Mouse (Mus musculus) adrenal gland, adult (tissue): Measurements from ENCODE around the gene Nkapd1.
A peak's percentile ranks its signal among the peaks of the same experiment; 100 is the strongest.

Experiments
- DNase-seq, 2 experiments: peaks; one replicate each; pipeline ENCODE4 v3.0.0; 2022 to 2023; ENCODE audit warnings: low spot score in 1 of 2; ENCODE audit not compliant: inconsistent age in 2 of 2

Gene Nkapd1

DNA sequence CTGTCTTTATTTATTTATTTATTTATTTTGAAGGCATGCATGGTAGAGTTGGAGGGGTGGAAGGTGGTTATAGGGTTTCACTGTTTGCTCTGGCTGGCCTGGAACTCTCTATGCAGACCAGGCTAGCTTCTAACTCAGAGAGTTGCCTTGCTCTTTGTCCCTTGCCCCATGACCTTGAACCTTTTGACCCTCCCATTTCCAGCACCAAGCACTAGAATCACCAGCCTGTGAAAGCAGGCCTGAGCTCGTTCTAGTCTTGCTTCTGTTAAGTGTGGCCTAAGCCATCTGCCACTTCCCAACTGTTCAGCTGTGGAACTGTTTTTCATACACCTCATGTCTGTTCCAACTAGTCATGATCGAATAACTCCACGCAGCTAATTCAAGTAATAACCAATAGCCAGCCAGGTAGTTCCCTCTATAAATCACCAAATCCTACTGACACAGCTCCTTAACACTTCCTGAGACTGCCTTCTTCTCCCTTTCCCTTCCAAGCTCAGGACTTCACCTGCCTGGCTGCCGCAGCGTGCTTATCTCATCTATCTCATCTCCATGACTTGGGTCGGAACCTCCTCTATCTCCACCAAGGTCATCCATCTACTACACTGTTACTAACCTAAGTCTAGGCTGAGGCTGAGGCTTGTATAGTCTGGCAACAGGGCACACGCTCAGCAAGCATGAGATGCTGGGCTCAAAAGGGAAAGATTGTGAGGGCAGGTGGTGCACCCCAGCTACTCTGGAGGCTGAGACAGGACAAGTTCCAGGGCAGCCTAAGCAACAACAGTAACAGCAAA lies 15.0 kb downstream of the Nkapd1 start:
- peak in 1 of 2 experiments; percentile 51 for DNase-seq

DNA sequence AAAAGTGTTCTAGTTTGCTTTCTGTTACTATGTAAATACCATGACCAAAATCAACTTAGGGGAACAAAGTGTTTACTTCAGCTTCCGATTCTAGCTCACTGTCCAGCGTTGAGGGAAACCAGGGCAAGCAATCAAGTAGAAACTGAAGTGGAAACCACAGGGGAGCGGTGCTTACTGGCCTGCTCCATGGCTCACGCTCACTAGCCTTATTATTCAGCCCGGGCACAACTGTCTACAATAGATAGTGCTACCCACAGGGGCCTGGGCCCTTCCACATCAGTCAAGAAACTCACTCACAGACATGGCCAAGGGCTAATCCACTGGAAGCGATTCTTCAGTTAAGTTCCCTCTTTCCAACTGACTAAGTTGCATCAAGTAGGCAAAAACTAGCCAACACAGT lies 15.7 kb downstream of the Nkapd1 start:
- no peak for DNase-seq

- no peak for DNase-seq
These were observed 20.3 kb downstream of the Nkapd1 start for GRCm38 (mm10) chr9:50596973-50597372.

- no peak for DNase-seq
These were observed 22.4 kb downstream of the Nkapd1 start for GRCm38 (mm10) chr9:50594794-50595417.

DNA sequence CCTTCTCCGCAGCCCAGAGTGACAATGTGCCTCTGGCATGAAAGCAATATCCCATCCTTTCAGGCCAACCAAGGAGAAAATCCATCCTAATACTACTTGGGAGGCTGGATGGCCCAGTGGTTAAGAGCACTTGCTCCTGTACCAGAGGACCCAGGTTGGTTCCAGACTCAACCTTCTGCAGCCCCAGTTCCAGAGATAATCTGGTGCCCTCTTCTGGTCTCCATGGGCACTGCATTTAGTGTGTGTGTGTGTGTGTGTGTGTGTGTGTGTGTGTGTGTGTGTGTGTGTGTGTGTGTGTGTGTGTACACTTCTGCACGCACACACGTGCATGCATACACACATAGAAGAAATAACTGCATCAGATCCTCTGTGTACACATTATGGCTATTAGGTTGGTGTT lies 23.7 kb downstream of the Nkapd1 start:
- DNase-seq: peak in 1 of 2 experiments; percentile 63

DNA sequence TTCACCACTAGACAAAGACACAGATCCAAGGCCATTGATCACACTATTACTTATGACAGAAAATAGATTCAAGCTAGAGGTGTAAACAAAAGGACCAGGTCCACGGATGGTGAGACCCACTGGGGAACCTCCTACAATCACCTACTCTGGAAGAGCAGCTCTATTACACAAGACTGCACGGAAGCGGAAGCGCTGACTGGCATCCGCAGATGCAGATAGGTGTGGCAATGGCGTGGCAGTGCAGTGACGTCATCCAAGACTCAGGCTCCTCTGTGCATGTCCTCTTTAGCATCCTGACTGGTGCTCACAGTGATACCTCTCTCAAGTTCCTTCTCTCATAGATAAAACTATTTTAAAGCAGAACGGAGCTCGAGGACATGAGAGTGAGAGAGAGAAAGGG lies 24.3 kb downstream of the Nkapd1 start:
- DNase-seq: no peak

DNA sequence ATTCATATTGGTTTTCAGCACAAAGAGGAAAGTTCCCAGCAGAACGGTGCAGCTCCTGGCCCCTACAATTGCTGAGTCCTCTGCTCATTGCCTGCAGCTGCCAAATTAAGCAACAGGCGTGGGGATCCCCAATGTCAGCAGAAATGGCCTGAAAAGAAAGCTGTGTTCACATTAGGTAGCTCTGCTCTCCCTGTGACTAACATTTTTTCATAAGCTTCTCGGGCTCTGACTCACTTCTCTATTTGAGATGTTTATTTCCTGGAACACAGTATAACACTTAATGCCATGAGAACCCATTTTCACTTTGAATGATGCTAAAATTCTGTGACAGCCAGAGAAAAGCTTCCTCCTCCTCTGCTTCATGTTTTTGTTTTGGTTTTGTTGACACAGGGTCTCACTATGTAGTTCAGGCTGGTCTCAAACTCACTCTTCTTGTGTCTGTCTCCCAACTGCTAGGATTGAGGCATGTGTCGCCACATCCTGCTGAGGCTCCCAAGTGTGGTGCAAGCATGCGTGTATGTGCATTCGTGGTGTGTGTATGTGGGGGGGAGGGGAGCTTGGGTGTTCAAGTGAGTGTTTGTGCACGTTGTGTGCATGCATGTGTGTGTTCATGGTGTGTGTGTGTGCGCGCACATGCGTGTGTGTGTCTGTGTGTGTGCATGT lies 26.3 kb downstream of the Nkapd1 start:
- DNase-seq: peak; percentile 28 to 54

DNA sequence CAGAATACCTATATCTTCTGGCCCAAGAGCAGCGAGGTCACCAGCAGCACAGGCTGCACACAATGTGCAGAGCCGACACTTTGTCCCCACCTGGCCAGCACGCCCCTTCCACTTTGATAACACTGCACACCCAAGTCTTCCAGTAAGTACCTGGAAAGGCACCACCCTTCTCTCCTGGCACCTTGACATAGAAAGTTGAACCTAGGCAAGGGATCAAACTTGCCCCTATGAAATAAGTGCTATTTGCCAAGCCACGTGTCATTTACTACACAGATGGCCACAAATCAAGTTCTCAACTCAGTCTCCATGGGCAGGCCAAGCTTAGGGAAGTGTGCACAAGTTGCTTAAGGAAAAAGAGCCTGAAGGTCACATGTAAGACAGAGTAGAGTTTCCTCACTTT lies 30.3 kb downstream of the Nkapd1 start:
- DNase-seq: no peak

GRCm38 (mm10) chr9:50585145-50585818 lies 32.0 kb downstream of the Nkapd1 start:
- DNase-seq: no peak

- DNase-seq: no peak
These were observed 36.9 kb downstream of the Nkapd1 start for GRCm38 (mm10) chr9:50580370-50580769.

GRCm38 (mm10) chr9:50569599-50570525 lies 47.4 kb downstream of the Nkapd1 start:
- peak in 1 of 2 experiments; percentile 29 for DNase-seq

- no peak for DNase-seq
These were observed 49.4 kb downstream of the Nkapd1 start for GRCm38 (mm10) chr9:50567881-50568280.

GRCm38 (mm10) chr9:50567372-50567771 lies 49.9 kb downstream of the Nkapd1 start:
- DNase-seq: no peak

DNA sequence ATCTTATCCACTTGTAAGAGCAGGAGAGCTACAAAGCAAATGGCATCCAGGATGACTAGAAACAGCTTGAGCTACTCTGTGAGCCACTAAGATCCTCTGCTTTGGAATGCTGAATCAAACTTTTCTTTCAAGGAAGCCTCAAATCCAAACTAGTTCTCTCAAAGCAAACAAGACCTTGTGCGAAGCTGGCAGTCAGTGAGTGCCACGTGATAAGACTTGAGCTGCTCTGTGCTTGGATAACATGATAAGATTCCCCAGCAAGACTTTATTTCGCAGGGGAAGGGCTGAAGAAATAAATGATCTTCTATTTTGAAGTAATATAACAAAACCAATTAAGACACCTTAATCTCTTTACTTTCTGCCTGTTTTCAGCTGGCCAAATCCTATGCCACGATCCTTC lies 51.3 kb downstream of the Nkapd1 start:
- DNase-seq: no peak

- no peak for DNase-seq
These were observed 52.1 kb downstream of the Nkapd1 start for GRCm38 (mm10) chr9:50565173-50565572.

DNA sequence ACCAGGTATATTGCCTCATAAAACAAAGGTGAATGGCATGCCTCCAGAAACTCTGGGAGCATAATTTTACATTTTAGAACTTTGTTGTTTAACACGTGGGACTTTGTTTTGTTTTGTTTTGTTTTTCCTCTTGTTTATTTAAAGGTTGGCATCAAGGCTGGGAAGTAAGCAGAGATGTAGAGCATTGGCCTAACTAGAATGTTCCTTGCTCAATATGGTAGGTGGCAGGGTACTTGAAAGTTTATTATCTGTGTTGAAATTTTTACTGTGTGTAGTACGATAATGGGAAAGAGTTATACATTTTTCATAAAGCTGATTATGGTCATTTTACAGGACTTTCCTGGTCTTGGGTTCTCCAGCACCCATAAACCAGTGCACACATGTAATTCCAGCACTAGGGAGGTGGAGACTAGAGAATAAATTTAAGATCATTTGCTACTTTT lies 55.3 kb downstream of the Nkapd1 start:
- no peak for DNase-seq

GRCm38 (mm10) chr9:50561145-50561917 lies 55.9 kb downstream of the Nkapd1 start, which contains the start of gene Tex12:
Gene Tex12 (minus strand): TSS chr9:50561325.
- no peak for DNase-seq
